Mouse (Mus musculus) thymus, adult 18-20 months (tissue): ENCODE results near the gene Kcnq2.
A peak's percentile ranks its signal among the peaks of the same experiment; 100 is the strongest.

Experiments used
- DNase-seq, 2 experiments: peaks; one replicate each; pipeline ENCODE4 v3.0.0; 2022; ENCODE audit warnings: mixed read lengths in 2 of 2

The Kcnq2 gene

GRCm38 (mm10) chr2:181102161-181102560, 32.9 kb downstream of the Kcnq2 start:
- no peak for DNase-seq

GRCm38 (mm10) chr2:181101626-181102025, 33.5 kb downstream of the Kcnq2 start:
- no peak for DNase-seq

GRCm38 (mm10) chr2:181100087-181100486, 35.0 kb downstream of the Kcnq2 start:
- no peak for DNase-seq

- no peak for DNase-seq
These were observed 45.0 kb downstream of the Kcnq2 start for GRCm38 (mm10) chr2:181090123-181090522.

GRCm38 (mm10) chr2:181084997-181085396, 50.1 kb downstream of the Kcnq2 start:
- no peak for DNase-seq

GRCm38 (mm10) chr2:181083945-181084344, 51.2 kb downstream of the Kcnq2 start:
- no peak for DNase-seq

- DNase-seq = no peak
These were observed 54.2 kb downstream of the Kcnq2 start for GRCm38 (mm10) chr2:181080886-181081285.

- DNase-seq = no peak
These were observed 55.6 kb downstream of the Kcnq2 start for GRCm38 (mm10) chr2:181079518-181079917.

GRCm38 (mm10) chr2:181078908-181079307, 56.2 kb downstream of the Kcnq2 start:
- no peak for DNase-seq

- DNase-seq = no peak
These were observed 59.6 kb downstream of the Kcnq2 start for GRCm38 (mm10) chr2:181075501-181075900.

GRCm38 (mm10) chr2:181072403-181072714, 62.7 kb downstream of the Kcnq2 start:
- DNase-seq = no peak

- peak; percentile 10 to 21 for DNase-seq
These were observed 63.2 kb downstream of the Kcnq2 start for GRCm38 (mm10) chr2:181071706-181072402.

- DNase-seq = no peak
These were observed 65.0 kb downstream of the Kcnq2 start for GRCm38 (mm10) chr2:181070136-181070535.

- DNase-seq = no peak
These were observed 66.6 kb downstream of the Kcnq2 start for GRCm38 (mm10) chr2:181068499-181068898.

- no peak for DNase-seq
These were observed 69.3 kb downstream of the Kcnq2 start for GRCm38 (mm10) chr2:181065827-181066226.

GRCm38 (mm10) chr2:181060127-181060526, 75.0 kb downstream of the Kcnq2 start:
- peak in 1 of 2 experiments; percentile 11 for DNase-seq

- DNase-seq = no peak
These were observed 76.9 kb downstream of the Kcnq2 start for GRCm38 (mm10) chr2:181058193-181058592.

GRCm38 (mm10) chr2:181057341-181057740, 77.8 kb downstream of the Kcnq2 start:
- DNase-seq = no peak

GRCm38 (mm10) chr2:181052171-181052570, 82.9 kb downstream of the Kcnq2 start:
- no peak for DNase-seq

GRCm38 (mm10) chr2:181048986-181049385, 86.1 kb downstream of the Kcnq2 start:
- no peak for DNase-seq

- no peak for DNase-seq
These were observed 86.7 kb downstream of the Kcnq2 start for GRCm38 (mm10) chr2:181048252-181048945.

GRCm38 (mm10) chr2:181044001-181044400, 91.1 kb downstream of the Kcnq2 start:
- no peak for DNase-seq

- DNase-seq = no peak
These were observed 91.7 kb downstream of the Kcnq2 start, which contains the start of gene Chrna4 for GRCm38 (mm10) chr2:181043437-181043836. TSS of gene Chrna4 (minus strand) at chr2:181043546.

- no peak for DNase-seq
These were observed 92.7 kb downstream of the Kcnq2 start for GRCm38 (mm10) chr2:181042376-181042775.

GRCm38 (mm10) chr2:181041941-181042340, 93.2 kb downstream of the Kcnq2 start:
- no peak for DNase-seq
